8 mouse cellular contexts compared by ENCODE assay signal in genomic region chr13:49320040-49320439, GRCm38 (mm10). TPM values are rescaled to one million over a fixed set of nuclear protein-coding genes. Genes with fewer than 3 reads are reported as not detected.
DNase-seq lines count a peak whose midpoint lies in the region; TF ChIP-seq lines count a peak whose summit lies in the region.

Gene Fgd3, minus strand, starts transcription at chr13:49320311.

- peak; percentile 66 for DNase-seq in layer of hippocampus, adult 11-12 months (ENCODE audit: low spot score)
- DNase-seq in layer of hippocampus, adult 9-10 months (ENCODE audit: low spot score), result no peak
- peak in 1 of 2 experiments; percentile 62 for DNase-seq in frontal cortex, adult 2 months (ENCODE audit: extremely low spot score in 1 of 2, low spot score in 1 of 2)
- peak; percentile 61 for DNase-seq in kidney, postnatal 10 days
- peak; percentile 69 for DNase-seq in right cerebral cortex, adult 18-20 months
- DNase-seq in thymus, adult 18-20 months, result no peak

- TF ChIP-seq CTCF in bone marrow macrophage, adult 2 months (IDR thresholded peaks at IDR 0.05; ENCODE audit: low read depth, low read length), result no peak

- peaks cover 45% of the 10 kb centered on the region for H3K4me1 ChIP-seq in bone marrow macrophage, adult 2 months (ENCODE audit: control insufficient read depth, insufficient read depth, low read length)

- peak within 1 kb of the TSS; percentile 93 for H3K27ac ChIP-seq in bone marrow macrophage, adult 2 months (ENCODE audit: insufficient read depth, low read depth, low read length)
- H3K27ac ChIP-seq in macrophage, result peak within 1 kb of the TSS; percentile 90

- H3K4me3 ChIP-seq in bone marrow macrophage, adult 2 months (ENCODE audit: insufficient read depth, low read length), result no peak within 1 kb of the TSS
- no peak within 1 kb of the TSS for H3K4me3 ChIP-seq in macrophage (ENCODE audit: inconsistent target)

- no peak for TF ChIP-seq POLR2A in bone marrow macrophage, adult 2 months (IDR thresholded peaks at IDR 0.05; ENCODE audit: borderline replicate concordance, low read depth, low read length)

- 69% methylated on average over 6 of the region's 10 CpGs for WGBS in macrophage (ENCODE audit: missing documents)

- no peaks in the 10 kb centered on the region for H3K79me2 ChIP-seq in macrophage (ENCODE audit: inconsistent target)

- H3K36me3 ChIP-seq in macrophage (ENCODE audit: inconsistent target), result no peaks in the 10 kb centered on the region

RNA-seq across cellular contexts. Expression of gene Fgd3, which starts in this region (rescaled TPM):
- 79.0 and 88.6 TPM in 2 replicates for polyA plus RNA-seq in bone marrow macrophage, adult 2 months (2012; ENCODE audit: insufficient read depth, insufficient read length, missing spikeins)
- 10.5 and 10.9 TPM in 2 replicates for polyA plus RNA-seq in frontal cortex, adult 2 months (2012; rRNA removed)
- total RNA-seq in macrophage (2018; cell fraction: chromatin; rRNA removed), result 10 to 100 TPM in 25 of 26 experiments, 1 to 10 TPM in 1; 9.2 to 88.5 (median 38.6) TPM
- 10 to 100 TPM in 25 of 26 experiments, 1 to 10 TPM in 1; 9.7 to 25.1 (median 18.9) TPM for total RNA-seq in macrophage (2018; cell fraction: cytosol; rRNA removed)
- total RNA-seq in macrophage (2018; cell fraction: nucleus; rRNA removed), result 10 to 100 TPM; 13.5 to 50.3 (median 27.5) TPM
- polyA plus RNA-seq in macrophage (2018), result 14.8 to 24.2 TPM (median 22.8 TPM) in 3 replicates

Comparison
In these comparisons a context has a peak if more than half of its experiments do, and no peak if none do; other contexts are left out.
1. DNase-seq: peak in layer of hippocampus, adult 11-12 months (single experiment), kidney, postnatal 10 days (single experiment) and right cerebral cortex, adult 18-20 months (single experiment); none in layer of hippocampus, adult 9-10 months (single experiment) and thymus, adult 18-20 months (0 of 2).